Mouse (Mus musculus) hindbrain, embryonic 12.5 days (tissue): ENCODE results near the gene H2afj. TPM values are rescaled to one million over a fixed set of nuclear protein-coding genes. Genes with fewer than 3 reads are reported as not detected.

ENCODE experiments used
- ATAC-seq: fragments of 200-750 bp; cut with Nextera tagmentation; 2 replicates; pipeline ENCODE4 v1.8.0; 2017; ENCODE audit warnings: moderate TSS enrichment; ENCODE audit not compliant: low FRiP score
- H3K27ac ChIP-seq: fragments of 300-500 bp; sonication (generic); 2 replicates; pipeline ENCODE4 v1.5.1; 2016; ENCODE audit warnings: mild to moderate bottlenecking
- H3K27me3 ChIP-seq: fragments of 300-500 bp; sonication (generic); 2 replicates; pipeline ENCODE4 v1.6.1; 2016; ENCODE audit warnings: mild to moderate bottlenecking
- H3K36me3 ChIP-seq: fragments of 300-500 bp; sonication (generic); 2 replicates; pipeline ENCODE4 v1.6.1; 2016; ENCODE audit warnings: mild to moderate bottlenecking
- H3K4me1 ChIP-seq: fragments of 300-500 bp; sonication (generic); 2 replicates; pipeline ENCODE4 v1.6.1; 2016
- H3K4me2 ChIP-seq: fragments of 300-500 bp; sonication (generic); replicated peaks from 2 replicates; pipeline ENCODE4 v1.6.1; 2016; ENCODE audit warnings: mild to moderate bottlenecking
- H3K4me3 ChIP-seq: fragments of 300-500 bp; sonication (generic); 2 replicates; pipeline ENCODE4 v1.5.1; 2016; ENCODE audit warnings: mild to moderate bottlenecking
- H3K9ac ChIP-seq: fragments of 300-500 bp; sonication (generic); 2 replicates; pipeline ENCODE4 v1.6.1; 2016; ENCODE audit warnings: mild to moderate bottlenecking, moderate library complexity
- H3K9me3 ChIP-seq: fragments of 300-500 bp; sonication (generic); replicated peaks from 2 replicates; pipeline ENCODE4 v1.6.1; 2016; ENCODE audit warnings: mild to moderate bottlenecking
- WGBS: fragments of 180-500 bp; shearing (Covaris S2); methylation state at CpG from one replicate; pipeline ENCODE4 v1.1.7; 2016; 5-methylcytosine and 5-hydroxymethylcytosine counted together
- microRNA-seq: library from miRNA; unstranded; fragments of <30 nt; microRNA quantifications from one replicate; pipeline ENCODE4, GENCODE M21; 2017
- polyA plus RNA-seq: library from polyadenylated mRNA; unstranded; fragments of >200 nt; fragmentation: Nextera tagmentation; extraction: Ambion mirVana; gene quantifications from 2 replicates; pipeline ENCODE4 v1.2.1, GENCODE M21; 2016

The H2afj gene
- polyA plus RNA-seq, 1 experiment from 2014 or later = 121 TPM

DNA sequence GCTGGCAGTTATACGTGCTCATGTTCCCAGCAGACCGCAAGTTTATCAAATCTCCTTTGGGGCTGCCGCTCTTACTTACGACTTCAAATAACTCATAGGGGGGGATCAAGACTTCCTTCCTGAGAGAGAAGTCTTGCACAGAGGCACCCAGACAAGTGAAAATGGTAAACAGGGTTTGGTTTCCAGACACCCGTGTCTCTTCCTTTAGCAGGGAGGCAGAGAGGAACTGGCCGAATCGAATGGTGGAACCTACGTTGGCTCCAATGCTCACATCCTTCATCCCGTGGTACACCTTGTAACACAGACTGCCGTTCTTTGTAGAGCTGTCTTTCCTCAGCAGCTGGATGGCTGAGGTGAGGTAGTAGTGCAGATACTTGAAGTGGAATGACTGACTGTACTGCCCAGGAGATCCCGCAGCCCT, 46.3 kb downstream of the H2afj start:
- Histone ChIP-seq H3K27me3 (no peaks in the 10 kb centered on the region), H3K36me3 (no peaks in the 10 kb centered on the region), H3K9me3 (no peaks in the 10 kb centered on the region), H3K27ac (no peak overlapping the region), H3K4me3 (no peak overlapping the region), H3K4me1 (peaks cover 5% of the 10 kb centered on the region; the same call in 1 of the 2 replicates), H3K4me2 (no peak overlapping the region), H3K9ac (no peak overlapping the region)
- no peak for ATAC-seq
- WGBS = 91% methylated on average over 11 of the region's 11 CpGs

DNA sequence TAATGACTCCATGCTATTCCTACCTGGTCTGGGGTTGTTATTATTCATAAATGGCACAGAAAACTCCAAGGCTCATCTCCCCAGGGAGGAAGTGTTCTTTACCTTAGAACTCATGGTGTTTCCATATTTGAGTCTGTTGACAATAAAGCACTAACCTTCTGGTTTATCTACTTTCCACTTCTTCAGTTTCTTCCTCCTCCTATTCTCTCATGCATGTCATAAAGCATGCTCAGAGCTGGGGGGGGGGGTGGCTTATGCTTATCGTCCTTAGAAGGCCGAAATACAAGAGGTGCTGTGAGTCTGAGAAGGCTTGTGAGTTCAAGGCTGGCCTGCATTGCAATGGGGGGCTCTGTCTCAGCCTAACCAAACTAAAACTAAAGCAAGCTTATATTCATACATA, 47.1 kb downstream of the H2afj start:
- Histone ChIP-seq H3K27me3 (no peaks in the 10 kb centered on the region), H3K9ac (no peak overlapping the region), H3K4me3 (no peak overlapping the region), H3K4me1 (peaks cover 5% of the 10 kb centered on the region; the same call in 1 of the 2 replicates), H3K9me3 (no peaks in the 10 kb centered on the region), H3K36me3 (no peaks in the 10 kb centered on the region), H3K4me2 (no peak overlapping the region), H3K27ac (no peak overlapping the region)
- WGBS = 84% methylated on average over 2 of the region's 2 CpGs
- ATAC-seq = no peak

DNA sequence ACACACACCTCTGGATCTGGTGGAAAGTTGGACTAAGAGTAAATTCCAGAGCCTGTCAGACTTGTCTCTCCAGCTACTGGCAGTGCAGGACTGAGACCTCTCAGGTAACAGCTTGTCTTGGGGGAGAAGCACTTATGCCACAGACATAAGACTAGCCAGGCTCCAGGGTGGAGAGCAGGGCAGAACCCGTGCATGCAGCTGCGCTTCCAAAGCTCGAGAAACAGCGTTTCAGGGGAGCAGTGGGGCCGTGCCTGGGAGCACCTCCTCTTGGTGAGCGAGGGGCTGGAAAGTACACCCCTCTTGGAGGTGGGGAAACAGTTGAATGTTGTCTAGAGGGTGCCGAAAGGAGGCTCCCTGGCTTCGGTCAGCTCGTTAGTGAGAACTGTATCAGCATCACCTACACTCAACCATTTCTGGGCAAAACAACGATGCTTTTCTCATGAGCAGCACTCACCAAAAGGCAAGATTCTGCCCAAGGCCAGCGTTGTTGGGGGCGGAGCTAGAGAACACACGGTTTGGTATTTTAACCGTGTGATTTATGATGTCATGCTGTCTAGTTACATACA, 48.1 kb downstream of the H2afj start:
- Histone ChIP-seq H3K36me3 (no peaks in the 10 kb centered on the region), H3K27ac (no peak overlapping the region), H3K9me3 (no peaks in the 10 kb centered on the region), H3K9ac (no peak overlapping the region), H3K4me1 (peaks cover 5% of the 10 kb centered on the region; the same call in 1 of the 2 replicates), H3K27me3 (no peaks in the 10 kb centered on the region), H3K4me2 (no peak overlapping the region), H3K4me3 (no peak overlapping the region)
- WGBS = 76% methylated on average over 14 of the region's 14 CpGs
- ATAC-seq = no peak

DNA sequence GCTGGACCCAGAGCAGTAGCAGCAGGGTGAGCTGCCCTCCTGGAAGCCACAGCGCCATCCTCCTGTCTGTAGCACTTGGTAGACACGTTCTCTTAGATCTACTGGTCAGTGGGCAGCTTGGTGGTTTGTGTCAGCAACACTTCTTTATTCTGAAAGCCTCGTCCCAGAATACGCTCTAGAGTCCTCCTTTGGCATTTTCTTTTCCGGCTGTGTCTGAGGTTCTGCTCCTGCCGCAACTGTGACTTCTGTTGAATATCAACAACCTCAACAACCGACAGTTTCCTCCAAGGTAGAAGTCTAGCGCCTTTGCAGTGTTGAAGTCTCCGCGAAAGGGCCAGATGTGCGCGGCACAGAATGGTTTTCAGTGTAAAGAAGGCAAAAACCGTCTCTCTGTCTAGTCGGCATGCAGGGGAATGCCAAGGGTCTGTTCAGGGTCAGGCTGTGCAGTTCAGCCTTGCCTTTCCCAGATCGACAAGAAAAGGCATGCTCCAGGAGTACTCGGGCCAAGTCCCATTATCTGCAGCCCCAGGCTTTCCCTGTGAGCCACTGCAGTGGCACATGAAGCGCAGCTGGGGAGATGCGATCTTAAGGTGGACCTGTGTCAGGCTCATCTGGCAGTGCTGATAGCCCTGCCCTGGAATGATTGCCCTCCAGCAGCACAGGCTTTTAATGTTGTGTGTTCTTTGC, 49.3 kb downstream of the H2afj start, which contains the start of gene Art4:
Gene Art4 (minus strand): TSS at position 548 of the 687 bp plus-strand sequence.
- Histone ChIP-seq H3K9me3 (no peaks in the 10 kb centered on the region), H3K36me3 (no peaks in the 10 kb centered on the region), H3K27me3 (no peaks in the 10 kb centered on the region), H3K4me3 (no peak within 1 kb of the TSS), H3K27ac (no peak within 1 kb of the TSS), H3K9ac (no peak within 1 kb of the TSS), H3K4me1 (peaks cover 4% of the 10 kb centered on the region; the same call in 1 of the 2 replicates), H3K4me2 (no peak within 1 kb of the TSS)
- no peak for ATAC-seq
- 68% methylated on average over 18 of the region's 18 CpGs for WGBS

- Histone ChIP-seq H3K27me3 (no peaks in the 10 kb centered on the region), H3K36me3 (no peaks in the 10 kb centered on the region), H3K4me3 (no peak overlapping the region), H3K4me1 (0 out of 2 replicates have a peak, but pooled peaks cover 1% of the 10 kb centered on the region), H3K9me3 (no peaks in the 10 kb centered on the region), H3K9ac (no peak overlapping the region), H3K27ac (no peak overlapping the region), H3K4me2 (no peak overlapping the region)
- 65% methylated on average over 11 of the region's 11 CpGs for WGBS
- no peak for ATAC-seq
These were observed 49.8 kb downstream of the H2afj start for GRCm38 (mm10) chr6:136857873-136858260.

- no peak overlapping the region for H3K27ac ChIP-seq
- no peaks in the 10 kb centered on the region for H3K36me3 ChIP-seq
- whole genome bisulfite sequencing = 83% methylated on average over 8 of the region's 8 CpGs
- no peak overlapping the region for H3K4me3 ChIP-seq
- no peak overlapping the region for H3K4me2 ChIP-seq
- no peak overlapping the region for H3K9ac ChIP-seq
- no peaks in the 10 kb centered on the region for H3K27me3 ChIP-seq
- no peaks in the 10 kb centered on the region for H3K4me1 ChIP-seq
- no peaks in the 10 kb centered on the region for H3K9me3 ChIP-seq
- ATAC-seq = no peak
These were observed 50.4 kb downstream of the H2afj start for GRCm38 (mm10) chr6:136858420-136858819.

Small RNA genes within 50 kb of the gene (microRNA-seq; reads per million reads assigned to microRNA genes)
- gene Gm44364 = not detected

Other genes starting within 250 kb of the H2afj start
- 2.3 and 2.6 TPM in 2 replicates for gene Plbd1, start 146.3 kb upstream of the H2afj start, polyA plus RNA-seq
- gene Gucy2c, start 26.5 kb upstream of the H2afj start, polyA plus RNA-seq = 0.05 and 0.10 TPM in 2 replicates
- 0.51 and 0.72 TPM in 2 replicates for gene Hist4h4, start 3.8 kb upstream of the H2afj start, polyA plus RNA-seq
- gene BC049715, start 19.4 kb downstream of the H2afj start, polyA plus RNA-seq = 1.3 and 2.5 TPM in 2 replicates
- gene Wbp11, start 20.0 kb downstream of the H2afj start, polyA plus RNA-seq = 112 and 123 TPM in 2 replicates
- 0.49 and 1.1 TPM in 2 replicates for gene Smco3, start 27.2 kb downstream of the H2afj start, polyA plus RNA-seq
- 0.47 and 0.75 TPM in 2 replicates for gene Art4, start 49.5 kb downstream of the H2afj start, polyA plus RNA-seq
- gene Mgp, start 67.6 kb downstream of the H2afj start, polyA plus RNA-seq = 16.6 and 35.9 TPM in 2 replicates
- gene Erp27, start 113.9 kb downstream of the H2afj start, polyA plus RNA-seq = not detected in 2 replicates
- gene Pde6h, start 115.6 kb downstream of the H2afj start, polyA plus RNA-seq = not detected in 2 replicates
- 27.7 and 29.0 TPM in 2 replicates for gene Arhgdib, start 133.7 kb downstream of the H2afj start, polyA plus RNA-seq